Mouse (Mus musculus): ENCODE data around the gene Hddc3. TPM values are rescaled to one million over a fixed set of nuclear protein-coding genes. Genes with fewer than 3 reads are reported as not detected.

The Hddc3 gene
- 2.6 TPM for polyA plus RNA-seq (2014; fragmentation: Illumina TruSeq; extraction: RNeasy Lipid Tissue Mini Kit (QIAGEN cat#74804); ENCODE audit: low read depth, low replicate concordance)

GRCm38 (mm10) chr7:80342858-80343257, at the start of gene Hddc3:
Hddc3 (plus strand) TSS chr7:80343104.

GRCm38 (mm10) chr7:80294062-80294763, 48.7 kb upstream of the Hddc3 start, which contains the start of gene Prc1:
Prc1 (plus strand) TSS chr7:80294450.

GRCm38 (mm10) chr7:80324043-80324815, 18.7 kb upstream of the Hddc3 start, which contains the start of gene Rccd1:
Rccd1 (minus strand) TSS chr7:80324454.

DNA sequence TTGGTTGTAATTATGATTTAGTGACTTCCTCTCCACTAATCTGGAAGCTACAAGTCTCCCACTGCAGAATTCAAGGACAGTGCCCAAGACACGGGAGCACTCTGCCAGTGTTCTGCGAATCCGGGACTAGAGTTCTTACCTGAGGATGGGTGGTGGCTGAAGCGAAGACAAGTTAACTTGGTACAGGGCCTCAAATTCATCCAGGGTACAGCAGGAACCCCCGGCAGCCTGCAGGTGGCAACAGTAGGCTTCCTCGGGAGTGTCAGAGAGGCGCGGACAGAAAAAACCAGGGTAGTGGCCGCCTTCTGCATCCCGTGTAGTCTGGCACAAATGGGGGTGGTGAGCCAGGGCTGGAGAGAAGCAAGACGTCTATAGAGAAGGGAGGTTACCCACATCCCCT, 2.1 kb upstream of the Hddc3 start, which contains the start of gene Unc45a:
Gene Unc45a (minus strand): TSS at position 213 of the 400 bp plus-strand sequence.

DNA sequence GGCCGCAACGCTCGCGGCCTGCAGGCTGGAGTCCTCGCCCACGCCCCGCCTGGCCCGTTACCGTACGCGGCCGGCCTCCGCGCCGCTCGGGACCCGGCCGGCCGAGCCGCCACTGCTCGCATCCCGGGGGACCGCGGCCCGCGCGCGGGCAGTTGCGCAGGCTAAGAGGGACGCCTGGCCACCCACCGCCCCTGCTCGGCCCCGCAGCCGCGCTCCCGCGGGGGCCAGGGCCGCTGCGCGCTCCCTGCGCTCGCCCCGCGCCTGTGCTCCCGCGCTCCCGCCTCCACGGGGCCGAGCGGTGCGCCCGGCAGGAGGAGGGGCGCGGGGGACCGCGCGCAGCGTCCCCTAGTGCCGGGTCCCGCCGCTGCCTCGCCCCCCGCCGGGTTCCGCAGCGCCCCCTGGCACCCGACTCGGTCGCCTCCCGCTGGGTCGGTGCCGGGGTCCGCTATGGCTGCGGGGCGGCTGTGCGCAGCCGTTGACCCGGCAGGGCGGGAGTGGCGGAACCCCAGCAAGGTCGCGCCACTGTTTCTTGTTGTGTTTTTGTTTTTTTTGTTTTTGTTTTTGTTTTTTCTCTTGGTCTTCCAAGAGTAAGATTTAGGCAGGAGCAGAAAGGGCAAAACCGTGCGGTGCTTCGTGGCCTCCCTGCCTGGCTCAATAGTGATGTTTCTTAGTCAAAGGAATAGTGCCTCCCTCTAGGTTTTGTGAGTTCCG, 28.3 kb downstream of the Hddc3 start, which contains the start of gene Man2a2:
Gene Man2a2 (minus strand): TSS at position 335 of the 711 bp plus-strand sequence.

GRCm38 (mm10) chr7:80387633-80388543, 45.0 kb downstream of the Hddc3 start, which contains the start of gene Fes:
Fes (minus strand) TSS chr7:80387946.

Other genes with a start within 250 kb of the Hddc3 start
- 20.2 TPM for gene Idh2, start 227.7 kb upstream of the Hddc3 start, polyA plus RNA-seq (2014; fragmentation: Illumina TruSeq; extraction: RNeasy Lipid Tissue Mini Kit (QIAGEN cat#74804); ENCODE audit: low read depth, low replicate concordance)
- gene Sema4b, start 156.3 kb upstream of the Hddc3 start, polyA plus RNA-seq (2014; fragmentation: Illumina TruSeq; extraction: RNeasy Lipid Tissue Mini Kit (QIAGEN cat#74804); ENCODE audit: low read depth, low replicate concordance): 0.42 TPM
- gene Cib1, start 110.3 kb upstream of the Hddc3 start, polyA plus RNA-seq (2014; fragmentation: Illumina TruSeq; extraction: RNeasy Lipid Tissue Mini Kit (QIAGEN cat#74804); ENCODE audit: low read depth, low replicate concordance): 18.7 TPM
- gene Gdpgp1, start 110.2 kb upstream of the Hddc3 start, polyA plus RNA-seq (2014; fragmentation: Illumina TruSeq; extraction: RNeasy Lipid Tissue Mini Kit (QIAGEN cat#74804); ENCODE audit: low read depth, low replicate concordance): 1.2 TPM
- gene Ttll13, start 96.7 kb upstream of the Hddc3 start, polyA plus RNA-seq (2014; fragmentation: Illumina TruSeq; extraction: RNeasy Lipid Tissue Mini Kit (QIAGEN cat#74804); ENCODE audit: low read depth, low replicate concordance): 0.24 TPM
- gene Ngrn, start 81.9 kb upstream of the Hddc3 start, polyA plus RNA-seq (2014; fragmentation: Illumina TruSeq; extraction: RNeasy Lipid Tissue Mini Kit (QIAGEN cat#74804); ENCODE audit: low read depth, low replicate concordance): 8.6 TPM
- gene Vps33b, start 73.5 kb upstream of the Hddc3 start, polyA plus RNA-seq (2014; fragmentation: Illumina TruSeq; extraction: RNeasy Lipid Tissue Mini Kit (QIAGEN cat#74804); ENCODE audit: low read depth, low replicate concordance): 2.4 TPM
- gene Prc1, start 48.7 kb upstream of the Hddc3 start, polyA plus RNA-seq (2014; fragmentation: Illumina TruSeq; extraction: RNeasy Lipid Tissue Mini Kit (QIAGEN cat#74804); ENCODE audit: low read depth, low replicate concordance): 0.40 TPM
- 3.3 TPM for gene Rccd1, start 18.6 kb upstream of the Hddc3 start, polyA plus RNA-seq (2014; fragmentation: Illumina TruSeq; extraction: RNeasy Lipid Tissue Mini Kit (QIAGEN cat#74804); ENCODE audit: low read depth, low replicate concordance)
- 1.1 TPM for gene Unc45a, start 2.1 kb upstream of the Hddc3 start, polyA plus RNA-seq (2014; fragmentation: Illumina TruSeq; extraction: RNeasy Lipid Tissue Mini Kit (QIAGEN cat#74804); ENCODE audit: low read depth, low replicate concordance)
- gene Man2a2, start 28.3 kb downstream of the Hddc3 start, polyA plus RNA-seq (2014; fragmentation: Illumina TruSeq; extraction: RNeasy Lipid Tissue Mini Kit (QIAGEN cat#74804); ENCODE audit: low read depth, low replicate concordance): 7.8 TPM
- 0.45 TPM for gene Fes, start 44.8 kb downstream of the Hddc3 start, polyA plus RNA-seq (2014; fragmentation: Illumina TruSeq; extraction: RNeasy Lipid Tissue Mini Kit (QIAGEN cat#74804); ENCODE audit: low read depth, low replicate concordance)
- gene Furin, start 62.3 kb downstream of the Hddc3 start, polyA plus RNA-seq (2014; fragmentation: Illumina TruSeq; extraction: RNeasy Lipid Tissue Mini Kit (QIAGEN cat#74804); ENCODE audit: low read depth, low replicate concordance): 4.3 TPM
- 3.0 TPM for gene Blm, start 192.0 kb downstream of the Hddc3 start, polyA plus RNA-seq (2014; fragmentation: Illumina TruSeq; extraction: RNeasy Lipid Tissue Mini Kit (QIAGEN cat#74804); ENCODE audit: low read depth, low replicate concordance)